Mouse (Mus musculus) adrenal gland, adult 2 months (tissue): ENCODE measurements around the gene Frmd6. TPM values are rescaled to one million over a fixed set of nuclear protein-coding genes. Genes with fewer than 3 reads are reported as not detected.

Source experiments
- DNase-seq: peaks from one replicate; pipeline ENCODE4 v3.0.0; 2021
- long read RNA-seq: library from polyadenylated mRNA; stranded (forward); transcript quantifications from one replicate; pipeline ENCODE4 v2.0.0, GENCODE M21; 2021
- polyA plus RNA-seq: library from polyadenylated mRNA; depleted of rRNA; stranded (reverse); fragments of >200 nt; gene quantifications from 2 replicates; pipeline ENCODE4 v1.2.3, GENCODE M21; 2012; rRNA removed
- total RNA-seq, 2 experiments: library from RNA; stranded (reverse); gene quantifications; 2 replicates each; pipeline ENCODE4 v1.2.3; 2021

Frmd6 gene
- total RNA-seq (10 to 100 TPM; 55.3 to 72.0 TPM), polyA plus RNA-seq (15.3 and 16.3 TPM in 2 replicates)
- long read RNA-seq, full-length matches to known transcripts: 13 of 44 reads
- long read RNA-seq, partial matches to known transcripts: 10 of 44 reads
- long read RNA-seq, other reads (novel, unspliced or antisense): 21 of 44 reads

DNA sequence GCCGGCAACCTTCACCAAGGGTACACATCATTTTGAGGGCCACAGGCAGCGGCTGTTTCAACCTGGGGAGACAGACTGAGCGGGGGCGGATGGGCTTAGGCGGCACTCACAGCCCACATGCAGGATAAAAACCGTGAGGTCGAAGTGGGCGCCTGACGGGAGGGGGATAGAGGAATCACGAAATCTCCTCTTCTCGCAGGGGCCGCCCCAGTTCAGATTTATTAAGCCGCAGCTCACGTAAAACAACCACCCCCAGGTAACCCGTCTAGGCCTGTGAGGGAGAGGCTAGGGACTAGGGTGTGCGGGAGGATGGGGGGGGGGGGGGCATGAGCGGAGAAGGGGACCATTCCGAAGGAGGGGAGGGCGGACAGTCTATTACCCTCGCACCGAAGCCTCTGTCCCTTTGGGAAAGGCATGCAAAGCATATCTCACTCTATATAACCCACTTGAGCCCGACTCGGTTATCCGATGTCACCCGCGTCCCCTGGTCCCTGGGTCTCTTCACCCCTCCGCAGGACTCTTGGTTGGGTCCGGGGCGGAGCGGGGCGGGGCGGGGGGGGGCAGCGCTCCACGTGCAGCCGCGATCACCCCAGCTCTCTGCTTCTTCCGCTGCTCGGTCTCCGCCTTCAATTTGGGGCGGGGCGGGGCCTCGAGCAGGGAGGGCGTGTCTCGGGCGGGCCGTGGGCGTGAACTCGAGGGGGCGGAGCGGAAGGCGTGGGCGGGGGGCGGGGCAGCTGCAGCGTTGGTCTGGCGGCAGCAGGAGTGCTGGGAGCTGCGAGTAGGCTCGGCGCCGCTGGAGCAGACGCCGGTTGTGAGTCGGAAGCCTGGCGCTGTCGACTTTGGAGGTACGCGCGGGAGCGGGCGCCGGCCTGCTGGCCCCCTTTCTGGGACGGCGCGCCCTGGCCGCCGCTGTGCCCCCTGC lies at the start of gene Frmd6:
TSS of gene Frmd6 (plus strand) at position 786 of the 922 bp plus-strand sequence.
- DNase-seq: peak; percentile 96

GRCm38 (mm10) chr12:70775609-70776008 lies 49.7 kb upstream of the Frmd6 start:
- DNase-seq: no peak

- DNase-seq: no peak
These were observed 48.6 kb upstream of the Frmd6 start for GRCm38 (mm10) chr12:70776683-70777082.

- DNase-seq: no peak
These were observed 47.8 kb upstream of the Frmd6 start for GRCm38 (mm10) chr12:70777466-70777865.

- DNase-seq: peak; percentile 81
These were observed 47.4 kb upstream of the Frmd6 start for GRCm38 (mm10) chr12:70777866-70778265.

- DNase-seq: peak; percentile 39
These were observed 47.0 kb upstream of the Frmd6 start for GRCm38 (mm10) chr12:70778271-70778670.

DNA sequence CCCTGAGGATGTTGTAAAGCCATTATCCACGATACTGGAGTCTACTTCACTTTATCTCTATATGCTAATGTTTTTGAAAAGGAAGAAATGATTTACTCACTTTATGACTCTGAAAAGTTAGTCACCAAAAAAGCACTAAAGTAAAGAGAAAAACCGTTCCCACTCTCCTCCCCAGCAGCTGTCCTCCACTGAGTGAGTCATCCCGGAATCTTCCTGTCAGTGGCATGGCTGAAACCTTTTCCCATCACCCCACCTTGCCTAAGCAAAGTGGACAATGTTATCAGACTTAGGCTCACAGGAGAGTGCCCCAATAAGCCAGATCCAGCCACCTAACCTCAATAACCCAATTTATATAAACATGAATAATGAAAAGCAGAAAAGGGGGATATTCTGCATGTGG lies 46.6 kb upstream of the Frmd6 start:
- peak; percentile 83 for DNase-seq

DNA sequence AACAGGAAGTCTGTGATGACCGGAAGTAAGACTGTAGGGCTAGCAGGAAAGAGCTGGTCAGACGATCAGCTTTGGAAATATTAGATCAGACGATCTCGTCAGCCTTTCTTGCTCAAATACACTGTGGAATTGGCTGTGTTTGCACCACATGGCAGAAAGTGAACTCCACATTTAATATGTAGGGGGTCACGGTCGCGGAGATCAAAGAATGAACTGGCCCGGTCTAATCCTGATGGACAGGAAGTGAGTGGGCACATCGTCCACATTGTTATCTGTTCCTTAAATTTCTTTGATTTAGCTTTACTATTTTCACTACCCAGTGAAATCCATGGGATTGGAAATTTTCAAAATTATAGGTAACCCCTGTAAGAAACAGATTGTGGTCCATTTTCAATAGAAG lies 42.3 kb upstream of the Frmd6 start:
- DNase-seq: no peak

- no peak for DNase-seq
These were observed 41.7 kb upstream of the Frmd6 start for GRCm38 (mm10) chr12:70783475-70784239.

GRCm38 (mm10) chr12:70784240-70784705 lies 41.0 kb upstream of the Frmd6 start:
- no peak for DNase-seq

- no peak for DNase-seq
These were observed 36.0 kb upstream of the Frmd6 start for GRCm38 (mm10) chr12:70789341-70789740.

DNA sequence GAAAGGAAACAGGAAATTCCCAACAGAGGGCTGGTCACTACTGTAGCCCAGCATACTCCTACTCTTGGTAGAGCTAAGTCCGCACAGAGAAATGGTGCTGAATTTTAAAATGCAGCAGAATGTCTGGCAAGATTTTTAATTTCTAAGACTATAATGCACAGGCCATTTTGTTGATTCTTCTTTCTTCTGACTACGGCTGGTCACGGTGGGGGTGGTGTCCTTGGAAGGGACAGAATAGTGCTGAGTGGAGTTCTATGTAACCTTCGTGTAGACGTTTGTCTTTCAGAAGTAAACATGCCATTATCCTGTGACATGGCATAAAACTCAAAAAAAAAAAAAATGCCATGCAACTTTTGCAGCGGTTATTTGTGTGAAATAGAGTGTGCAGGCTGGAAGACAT lies 32.0 kb upstream of the Frmd6 start:
- DNase-seq: peak; percentile 37

DNA sequence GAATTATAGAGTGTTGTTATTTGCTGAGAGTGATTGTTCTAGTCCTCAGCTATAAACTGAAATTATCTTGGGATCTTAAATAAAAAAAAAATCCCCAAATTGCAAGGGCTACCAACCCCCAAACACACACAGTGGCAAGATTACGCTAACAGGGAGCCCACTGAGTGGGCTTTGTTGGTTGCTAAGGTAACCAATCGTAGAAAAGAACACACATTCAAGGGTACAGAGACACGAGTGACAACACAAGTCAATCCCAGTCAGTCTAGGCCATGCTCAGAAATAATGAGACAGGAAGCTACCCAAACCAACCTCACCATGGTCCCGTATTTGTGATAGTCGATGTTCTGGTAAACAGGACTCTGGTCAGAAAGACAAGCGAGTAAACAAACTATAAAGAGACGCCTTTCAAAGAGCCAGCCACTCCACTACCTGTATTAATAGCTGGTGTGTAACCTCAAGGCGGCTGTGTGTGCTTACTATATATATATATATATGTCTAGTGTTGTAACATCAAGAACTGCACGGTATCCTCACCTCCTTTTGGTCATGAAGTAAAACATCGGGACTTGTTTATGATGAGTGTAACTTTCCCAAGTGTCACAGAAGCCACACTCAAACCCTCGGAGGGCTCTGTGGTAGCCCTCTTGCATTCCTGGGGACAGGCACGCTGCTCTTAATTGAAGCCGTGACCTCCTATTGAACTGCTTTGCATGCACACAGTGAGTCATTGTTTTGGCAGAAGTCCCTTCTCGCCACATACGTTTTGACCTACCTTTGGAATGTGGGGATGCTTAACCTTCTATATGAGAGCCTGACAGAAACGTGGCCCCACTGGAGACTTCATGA lies 30.5 kb upstream of the Frmd6 start:
- peak; percentile 55 for DNase-seq

- DNase-seq: no peak
These were observed 30.0 kb upstream of the Frmd6 start for GRCm38 (mm10) chr12:70795389-70795711.

- DNase-seq: no peak
These were observed 26.8 kb upstream of the Frmd6 start for GRCm38 (mm10) chr12:70798496-70798895.

- DNase-seq: peak; percentile 54
These were observed 25.9 kb upstream of the Frmd6 start for GRCm38 (mm10) chr12:70799231-70800002.

DNA sequence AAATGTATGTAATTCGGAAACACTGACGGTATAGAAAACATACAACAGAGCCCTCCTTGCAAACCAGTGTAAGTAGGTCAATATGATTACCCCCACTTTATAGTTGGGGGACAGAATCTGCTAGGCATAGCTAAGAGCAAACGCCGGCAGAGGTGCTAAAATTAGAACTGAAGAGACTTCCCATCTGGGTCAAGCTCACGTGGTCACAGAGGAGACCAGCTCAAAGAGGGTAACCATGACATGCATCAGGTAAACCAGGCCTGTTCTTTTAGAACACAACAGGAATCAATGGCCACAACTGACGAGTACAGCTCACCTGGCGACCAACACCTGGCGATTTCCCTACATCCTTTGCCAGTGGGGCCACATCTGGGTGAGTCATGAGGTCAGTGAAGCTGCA lies 25.2 kb upstream of the Frmd6 start:
- DNase-seq: no peak

DNA sequence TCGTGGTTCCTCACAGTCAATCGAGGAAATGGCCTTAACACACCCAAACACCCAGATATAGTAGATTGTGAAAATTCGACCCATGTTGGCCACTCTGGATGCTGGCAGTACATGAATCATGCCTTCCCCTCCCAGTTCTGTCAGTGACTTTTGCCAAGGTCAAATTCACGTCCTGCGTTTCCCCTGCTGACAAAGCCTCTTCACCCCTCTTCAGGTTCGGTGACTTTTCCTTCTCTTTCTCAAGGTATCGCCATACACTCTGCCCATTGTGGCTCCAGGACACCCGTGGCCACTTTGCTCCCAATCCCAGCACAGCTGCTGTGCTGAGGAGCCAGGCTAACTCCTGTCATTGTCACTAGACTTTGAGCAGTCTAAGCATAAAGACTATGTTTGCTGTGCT lies 24.0 kb upstream of the Frmd6 start:
- DNase-seq: peak; percentile 50

DNA sequence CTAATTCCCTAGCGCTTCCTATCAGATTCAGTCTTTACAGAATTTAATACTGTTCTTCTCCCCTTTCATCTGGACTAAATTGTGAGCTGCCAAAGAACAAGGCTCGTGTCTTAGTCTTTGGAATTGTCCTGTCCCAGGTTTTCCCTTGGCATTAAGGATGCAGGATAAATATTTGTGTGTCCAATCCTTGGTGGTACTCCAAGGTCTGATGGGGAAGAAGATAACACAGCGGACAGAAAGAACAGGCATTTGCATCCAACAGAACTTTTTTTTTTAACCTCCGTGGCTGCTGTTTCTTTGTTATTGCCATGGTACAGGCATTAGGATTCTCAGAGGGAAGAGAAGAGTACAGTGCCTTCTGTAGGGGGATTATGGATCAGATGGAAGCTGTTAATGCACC lies 21.8 kb upstream of the Frmd6 start:
- no peak for DNase-seq

DNA sequence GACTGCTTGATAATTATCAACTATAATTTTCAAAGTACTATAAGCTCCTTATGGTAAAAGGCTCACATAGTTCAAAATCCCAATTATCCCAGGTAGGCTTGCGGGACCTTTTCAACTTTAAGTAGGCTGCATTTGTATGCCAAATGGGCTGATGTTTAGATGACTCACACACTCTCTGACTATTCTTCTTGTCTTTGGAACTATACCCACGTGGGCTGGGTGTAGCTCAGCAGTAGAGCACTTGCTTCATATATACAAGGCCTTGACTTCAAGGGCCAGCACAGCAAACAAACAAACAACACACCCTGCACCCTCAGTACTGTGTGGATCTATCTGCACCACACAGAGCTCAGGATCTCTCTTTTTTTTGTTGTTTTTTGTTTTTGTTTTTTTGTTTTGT lies 20.3 kb upstream of the Frmd6 start:
- DNase-seq: no peak

DNA sequence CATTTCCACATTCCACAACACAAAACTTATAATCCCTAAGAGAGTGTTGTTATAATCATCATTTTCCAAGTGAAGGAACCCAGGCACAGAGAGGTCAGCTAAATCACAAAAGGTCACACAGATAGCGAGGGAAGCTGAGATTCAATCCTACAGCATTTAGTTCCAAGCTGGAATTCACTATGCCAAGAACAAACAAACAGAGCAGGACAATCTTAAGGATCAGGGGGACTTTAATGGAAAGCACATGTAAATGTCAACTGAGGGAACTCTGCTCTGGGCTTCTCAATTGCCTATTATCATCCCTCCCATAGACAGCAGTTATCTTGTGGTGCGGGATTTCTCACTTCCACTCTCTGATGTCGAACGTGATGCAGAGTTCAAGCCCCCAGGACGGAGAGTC lies 17.8 kb upstream of the Frmd6 start:
- DNase-seq: no peak
